Mouse (Mus musculus) embryonic fibroblast, embryonic 13.5 days (primary cell): ENCODE results near the gene App. TPM values are rescaled to one million over a fixed set of nuclear protein-coding genes. Genes with fewer than 3 reads are reported as not detected.

Source experiments
- H3K27ac ChIP-seq: 2 replicates; pipeline ENCODE4 v1.5.1; 2012; ENCODE audit warnings: low read length, control low read depth, inconsistent platforms; ENCODE audit not compliant: insufficient read depth
- H3K4me1 ChIP-seq: 2 replicates; pipeline ENCODE4 v1.6.1; 2011; ENCODE audit warnings: low read length; ENCODE audit not compliant: control insufficient read depth, insufficient read depth
- H3K4me3 ChIP-seq: 2 replicates; pipeline ENCODE4 v1.5.1; 2011; ENCODE audit warnings: mild to moderate bottlenecking, control low read depth, low read length; ENCODE audit not compliant: insufficient read depth
- CTCF ChIP-seq: IDR thresholded peaks from 2 replicates; pipeline ENCODE4 v1.5.1; 2011; ENCODE audit warnings: mild to moderate bottlenecking, control low read depth, low read length, moderate library complexity, borderline replicate concordance; ENCODE audit not compliant: insufficient read depth
- POLR2A ChIP-seq: IDR thresholded peaks from 2 replicates; pipeline ENCODE4 v1.6.1; 2011; ENCODE audit warnings: low read depth, mild to moderate bottlenecking, control low read depth, low read length, moderate library complexity
- polyA plus RNA-seq: library from polyadenylated mRNA; stranded (reverse); fragments of >200 nt; gene quantifications from 2 replicates; pipeline ENCODE4 v1.2.4, GENCODE M21; 2011; ENCODE audit warnings: low read depth; ENCODE audit not compliant: missing spikeins, insufficient read length

The App gene
- polyA plus RNA-seq, 1 experiment: 740 TPM

DNA sequence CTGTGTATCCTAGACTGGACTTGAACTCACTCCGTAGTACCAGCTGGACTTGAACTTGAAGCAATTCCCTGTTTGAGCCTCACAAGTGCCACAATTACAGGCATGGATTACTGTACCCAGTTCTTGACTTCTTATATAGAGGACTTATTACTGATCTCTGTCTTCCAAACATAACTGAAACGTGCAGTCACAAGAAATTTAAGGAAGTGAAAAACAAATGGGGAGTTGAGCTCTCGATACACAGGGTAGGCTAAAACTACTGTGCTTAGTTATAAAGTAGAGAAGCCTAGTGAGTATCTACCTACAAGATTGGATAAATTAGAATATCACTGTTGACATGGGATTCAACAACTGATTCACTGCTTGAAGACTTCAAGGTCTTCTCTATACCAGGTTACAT lies 160.9 kb downstream of the App start:
- Histone ChIP-seq H3K27ac (no peak overlapping the region), H3K4me1 (no peaks in the 10 kb centered on the region), H3K4me3 (no peak overlapping the region)
- TF ChIP-seq CTCF (no peak), POLR2A (no peak)

DNA sequence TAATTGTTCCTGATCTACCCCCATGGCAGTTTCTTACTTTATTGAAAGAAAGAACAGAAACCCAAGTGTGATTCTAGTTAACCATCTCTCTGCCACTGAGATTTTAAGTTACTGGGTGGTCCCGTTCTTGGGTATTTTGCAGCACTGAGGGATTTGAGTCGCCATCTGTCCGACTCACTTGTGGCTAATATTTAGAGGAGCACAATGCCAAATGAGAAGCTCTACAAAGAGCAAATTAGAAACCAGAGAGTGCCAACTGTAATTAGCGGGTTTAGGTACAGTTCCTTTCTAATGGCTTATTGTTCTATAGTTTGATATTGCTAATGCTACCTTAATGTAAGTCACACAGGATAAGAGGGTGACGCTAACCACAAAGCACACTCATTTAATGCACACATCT lies 161.4 kb downstream of the App start:
- TF ChIP-seq CTCF (no peak), POLR2A (no peak)
- Histone ChIP-seq H3K4me1 (no peaks in the 10 kb centered on the region), H3K4me3 (no peak overlapping the region), H3K27ac (no peak overlapping the region)

DNA sequence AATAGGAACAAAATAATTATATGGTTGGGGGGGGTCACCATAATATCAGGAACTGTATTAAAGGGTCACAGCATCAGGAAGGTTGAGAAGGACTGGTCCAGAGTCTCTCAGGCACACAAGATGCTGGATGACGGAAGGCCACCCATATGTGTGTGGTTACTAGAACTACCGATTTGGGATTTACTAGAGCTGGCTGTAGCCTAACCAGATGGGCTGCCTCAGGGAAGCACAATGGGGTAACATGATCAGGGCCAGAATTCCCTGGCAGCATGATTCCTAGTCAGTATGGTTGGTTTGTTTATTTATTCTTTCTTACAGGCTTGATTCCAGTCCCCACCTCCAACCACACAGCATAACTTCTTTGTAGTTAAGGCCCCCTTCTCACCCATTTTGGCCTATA lies 162.9 kb downstream of the App start:
- Histone ChIP-seq H3K4me1 (no peaks in the 10 kb centered on the region), H3K27ac (no peak overlapping the region), H3K4me3 (no peak overlapping the region)
- TF ChIP-seq CTCF: no peak
- no peak for TF ChIP-seq POLR2A

DNA sequence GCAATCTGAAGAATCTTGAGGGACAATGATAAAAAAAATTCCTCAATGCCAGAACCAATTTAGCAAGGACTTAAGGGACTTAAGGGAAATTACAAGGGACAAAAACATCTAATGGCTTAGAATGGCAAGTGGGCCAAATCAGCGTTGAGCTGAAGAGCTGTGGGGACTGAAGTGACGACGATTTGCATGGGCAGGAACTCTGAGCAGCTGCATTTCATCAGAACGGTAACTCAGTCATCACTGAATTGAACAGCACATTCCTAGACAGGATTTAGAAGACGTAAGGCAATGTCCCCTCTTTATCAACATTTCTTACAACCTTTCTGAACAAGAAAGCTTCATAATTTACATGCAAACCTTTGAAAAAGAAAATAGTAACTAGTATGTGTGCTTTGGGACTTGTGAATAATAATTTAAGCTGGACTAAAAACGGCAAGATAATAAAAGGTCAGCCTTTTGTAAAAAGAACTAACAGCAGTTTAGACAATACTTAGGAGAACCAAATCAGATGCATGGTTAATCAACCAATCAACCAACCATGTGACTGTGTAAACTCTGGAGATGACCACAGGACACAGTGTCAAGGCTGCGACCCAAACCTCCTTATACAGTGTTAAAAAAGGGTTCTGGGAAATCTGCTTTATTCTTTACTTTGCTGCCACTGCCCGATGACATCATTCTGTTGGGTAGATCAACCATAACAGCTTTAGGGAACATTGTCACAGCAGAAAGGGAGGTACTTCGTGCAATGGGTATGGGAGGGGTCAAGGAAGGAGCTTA lies 164.5 kb downstream of the App start:
- TF ChIP-seq CTCF (no peak), POLR2A (no peak)
- no peaks in the 10 kb centered on the region for H3K4me1 ChIP-seq
- no peak overlapping the region for H3K4me3 ChIP-seq

DNA sequence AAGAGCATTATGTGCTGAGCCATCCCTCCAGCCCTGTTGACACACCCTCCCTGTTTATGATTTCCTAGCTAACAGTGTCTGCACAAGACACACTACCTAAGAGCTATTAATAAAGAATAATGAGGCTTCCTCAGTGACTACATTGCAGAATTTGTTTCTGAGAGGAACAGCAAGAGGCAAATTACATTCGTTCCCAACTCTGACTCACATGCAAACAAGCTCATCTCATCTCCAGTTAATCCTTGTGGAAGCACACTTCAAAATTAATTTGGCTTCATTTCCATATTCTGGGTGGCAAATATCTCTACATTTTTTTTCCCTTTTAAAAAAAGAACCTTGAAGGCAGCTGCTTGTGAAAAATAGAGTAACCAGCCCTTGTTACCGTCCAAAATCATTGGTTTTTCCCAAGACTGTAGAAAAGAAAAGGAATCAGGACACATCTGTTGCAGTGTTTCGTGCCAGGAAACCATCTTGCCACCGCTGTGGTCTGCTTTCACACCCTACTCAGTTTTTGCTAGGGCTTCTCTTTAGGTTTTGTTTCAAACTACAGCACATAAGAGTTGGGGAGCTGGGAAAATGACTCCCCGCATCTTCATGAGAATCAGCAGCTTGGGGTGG lies 171.5 kb downstream of the App start:
- no peak overlapping the region for H3K27ac ChIP-seq
- H3K4me3 ChIP-seq: no peak overlapping the region
- TF ChIP-seq CTCF: no peak
- no peak for TF ChIP-seq POLR2A
- H3K4me1 ChIP-seq: peaks cover 3% of the 10 kb centered on the region; the same call in 1 of the 2 replicates

More for the DNA sequence above, 164.5 kb downstream of the App start:
- H3K27ac ChIP-seq: no peak overlapping the region

DNA sequence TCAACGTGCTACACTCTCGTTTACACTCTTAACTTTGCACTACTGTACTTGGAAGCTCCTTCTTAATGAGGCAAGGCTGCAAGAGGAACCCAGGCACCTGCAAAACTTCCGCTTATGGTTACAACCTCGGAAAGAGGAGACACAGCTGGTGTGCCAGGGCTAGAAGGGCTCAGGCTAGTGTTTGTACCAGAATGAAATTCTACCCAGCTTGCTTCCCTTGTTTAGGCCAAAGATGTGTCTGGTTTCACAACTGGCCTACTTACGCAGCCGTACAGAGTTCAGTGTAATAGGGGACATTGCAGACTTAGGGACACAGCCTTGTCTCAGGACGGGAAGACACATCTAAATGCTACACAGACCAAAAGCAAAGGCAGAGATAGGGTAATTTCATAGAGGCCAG lies 173.3 kb downstream of the App start:
- no peak overlapping the region for H3K4me3 ChIP-seq
- H3K27ac ChIP-seq: no peak overlapping the region
- TF ChIP-seq POLR2A: no peak
- no peak for TF ChIP-seq CTCF
- peaks cover 3% of the 10 kb centered on the region; the same call in 1 of the 2 replicates for H3K4me1 ChIP-seq

DNA sequence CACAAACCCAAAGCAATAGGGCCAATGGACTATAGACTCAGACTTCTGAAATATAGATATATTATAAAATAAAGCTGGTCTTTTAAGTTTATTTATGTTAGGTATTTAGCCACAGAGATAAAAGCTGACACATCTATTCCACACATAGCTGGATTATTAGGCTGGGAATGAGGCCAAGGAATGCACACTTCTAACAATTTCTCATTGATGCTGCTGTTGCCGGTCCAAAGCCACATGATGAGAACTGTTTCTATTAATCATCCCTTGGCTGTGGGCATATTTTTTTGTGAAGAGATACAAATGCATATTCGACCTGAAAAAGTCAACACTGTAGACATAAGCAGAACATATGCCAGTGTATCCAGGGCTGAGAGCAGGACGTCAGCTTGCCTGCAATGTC lies 176.0 kb downstream of the App start:
- no peak for TF ChIP-seq CTCF
- TF ChIP-seq POLR2A: no peak
- H3K4me1 ChIP-seq: peaks cover 3% of the 10 kb centered on the region; the same call in 1 of the 2 replicates
- no peak overlapping the region for H3K27ac ChIP-seq
- no peak overlapping the region for H3K4me3 ChIP-seq

DNA sequence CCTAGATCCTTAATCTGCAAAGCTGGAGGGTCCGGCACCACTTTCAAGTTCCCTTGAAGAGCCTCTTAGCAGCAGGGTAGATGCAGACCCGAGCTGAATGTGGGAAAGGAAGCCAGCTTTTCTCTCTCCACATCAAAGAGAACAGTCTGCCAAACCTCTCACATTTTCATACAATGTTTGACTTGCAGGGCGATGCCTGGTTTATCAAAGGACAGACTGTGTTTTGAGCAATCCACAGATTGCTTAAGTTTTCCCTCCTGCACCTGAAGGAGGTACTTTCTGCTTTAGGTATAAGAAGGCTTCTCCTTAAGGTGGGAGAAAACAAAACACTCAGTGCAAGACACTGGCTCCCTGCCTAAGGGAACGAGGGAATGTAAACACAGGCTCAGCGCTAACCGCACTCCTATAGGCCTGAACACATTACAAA lies 178.1 kb downstream of the App start:
- H3K27ac ChIP-seq: no peak overlapping the region

DNA sequence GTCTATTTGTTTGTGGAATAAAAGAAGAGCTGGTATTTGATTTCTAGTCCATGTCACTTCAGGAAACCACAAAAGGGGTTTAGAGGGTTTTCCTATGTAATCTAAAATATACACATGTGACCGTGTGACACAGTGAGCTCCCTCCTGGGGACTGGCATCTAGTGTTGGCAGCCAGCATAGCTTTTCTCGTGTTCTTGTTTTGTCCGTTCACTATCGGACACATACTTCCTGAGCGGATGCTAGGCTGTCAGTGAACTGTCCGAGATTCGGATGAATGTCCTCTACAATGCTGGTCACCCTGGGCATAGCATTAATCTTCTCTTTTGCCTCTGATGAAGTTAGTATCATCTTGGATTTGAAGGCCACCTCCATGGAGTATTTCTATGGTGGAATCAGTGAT lies 180.7 kb downstream of the App start:
- no peaks in the 10 kb centered on the region for H3K4me1 ChIP-seq
- TF ChIP-seq POLR2A (no peak), CTCF (no peak)
- H3K4me3 ChIP-seq: no peak overlapping the region
- H3K27ac ChIP-seq: no peak overlapping the region

More for the DNA sequence above, 178.1 kb downstream of the App start:
- H3K4me3 ChIP-seq: no peak overlapping the region
- TF ChIP-seq POLR2A: no peak
- no peak for TF ChIP-seq CTCF
- H3K4me1 ChIP-seq: peaks cover 3% of the 10 kb centered on the region; the same call in 1 of the 2 replicates

DNA sequence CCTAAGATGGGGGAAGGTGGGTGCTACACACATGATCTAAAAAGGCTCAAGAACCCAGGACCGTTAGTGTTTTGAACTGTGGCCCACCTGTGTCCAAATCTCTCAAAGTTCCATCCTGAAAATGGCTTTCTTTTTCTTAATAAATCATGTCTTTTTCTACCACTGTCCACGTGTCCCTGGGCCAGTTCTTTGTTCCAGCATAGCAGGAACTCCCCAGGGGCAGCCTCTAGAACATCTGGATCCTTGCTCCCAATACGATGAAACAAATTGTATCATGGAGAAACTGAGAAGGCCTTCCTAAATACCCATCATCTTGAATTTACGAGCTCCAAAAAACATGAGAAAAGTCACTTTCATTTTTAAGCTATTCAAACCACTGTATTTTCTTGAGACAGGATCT lies 182.6 kb downstream of the App start:
- TF ChIP-seq CTCF (no peak), POLR2A (no peak)
- Histone ChIP-seq H3K4me3 (no peak overlapping the region), H3K4me1 (no peaks in the 10 kb centered on the region), H3K27ac (no peak overlapping the region)
